Mouse (Mus musculus) embryonic facial prominence, embryonic 15.5 days (tissue): ENCODE results near the gene Fgfr3. TPM values are rescaled to one million over a fixed set of nuclear protein-coding genes. Genes with fewer than 3 reads are reported as not detected.
A peak's percentile ranks its signal among the peaks of the same experiment; 100 is the strongest.

Experiments
- ATAC-seq: fragments of 200-750 bp; cut with Nextera tagmentation; 2 replicates; pipeline ENCODE4 v1.8.0; 2017; ENCODE audit warnings: low read depth, moderate TSS enrichment; ENCODE audit not compliant: insufficient number of reproducible peaks, low FRiP score, low TSS enrichment
- H3K27ac ChIP-seq: fragments of 300-500 bp; sonication (generic); replicated peaks from 2 replicates; pipeline ENCODE4 v1.5.1; 2015; ENCODE audit warnings: mild to moderate bottlenecking, inconsistent platforms
- H3K27me3 ChIP-seq: fragments of 300-500 bp; sonication (generic); 2 replicates; pipeline ENCODE4 v1.6.1; 2015; ENCODE audit warnings: inconsistent platforms
- H3K36me3 ChIP-seq: fragments of 300-500 bp; sonication (generic); 2 replicates; pipeline ENCODE4 v1.6.1; 2015; ENCODE audit warnings: mild to moderate bottlenecking, inconsistent platforms
- H3K4me1 ChIP-seq: fragments of 300-500 bp; sonication (generic); 2 replicates; pipeline ENCODE4 v1.6.1; 2015; ENCODE audit warnings: inconsistent platforms
- H3K4me2 ChIP-seq: fragments of 300-500 bp; sonication (generic); replicated peaks from 2 replicates; pipeline ENCODE4 v1.6.1; 2015; ENCODE audit warnings: mild to moderate bottlenecking, inconsistent platforms
- H3K4me3 ChIP-seq: fragments of 300-500 bp; sonication (generic); replicated peaks from 2 replicates; pipeline ENCODE4 v1.5.1; 2015; ENCODE audit warnings: mild to moderate bottlenecking, inconsistent platforms
- H3K9ac ChIP-seq: fragments of 300-500 bp; sonication (generic); 2 replicates; pipeline ENCODE4 v1.6.1; 2015; ENCODE audit warnings: inconsistent platforms
- H3K9me3 ChIP-seq: fragments of 300-500 bp; sonication (generic); replicated peaks from 2 replicates; pipeline ENCODE4 v1.6.1; 2016; ENCODE audit warnings: inconsistent platforms
- WGBS: fragments of 180-500 bp; shearing (Covaris S2); methylation state at CpG from one replicate; pipeline ENCODE4 v1.1.7; 2015; 5-methylcytosine and 5-hydroxymethylcytosine counted together
- polyA plus RNA-seq: library from polyadenylated mRNA; unstranded; fragments of >200 nt; fragmentation: Nextera tagmentation; extraction: Ambion mirVana; gene quantifications from 2 replicates; pipeline ENCODE4 v1.2.1, GENCODE M21; 2015

The Fgfr3 gene
- polyA plus RNA-seq, 1 experiment from 2014 or later: 34.6 TPM

- peak; percentile 64; the same call in 1 of the 2 replicates for ATAC-seq
- Histone ChIP-seq H3K9me3 (no peaks in the 10 kb centered on the region), H3K4me2 (no peak overlapping the region), H3K4me1 (peaks cover 35% of the 10 kb centered on the region), H3K27ac (peak overlapping the region; percentile 71), H3K27me3 (no peaks in the 10 kb centered on the region; the same call in 1 of the 2 replicates), H3K9ac (no peak overlapping the region), H3K36me3 (no peaks in the 10 kb centered on the region), H3K4me3 (no peak overlapping the region)
- 63% methylated on average over 6 of the region's 6 CpGs for WGBS
Measured at GRCm38 (mm10) chr5:33716467-33716866, 5.0 kb upstream of the Fgfr3 start.

DNA sequence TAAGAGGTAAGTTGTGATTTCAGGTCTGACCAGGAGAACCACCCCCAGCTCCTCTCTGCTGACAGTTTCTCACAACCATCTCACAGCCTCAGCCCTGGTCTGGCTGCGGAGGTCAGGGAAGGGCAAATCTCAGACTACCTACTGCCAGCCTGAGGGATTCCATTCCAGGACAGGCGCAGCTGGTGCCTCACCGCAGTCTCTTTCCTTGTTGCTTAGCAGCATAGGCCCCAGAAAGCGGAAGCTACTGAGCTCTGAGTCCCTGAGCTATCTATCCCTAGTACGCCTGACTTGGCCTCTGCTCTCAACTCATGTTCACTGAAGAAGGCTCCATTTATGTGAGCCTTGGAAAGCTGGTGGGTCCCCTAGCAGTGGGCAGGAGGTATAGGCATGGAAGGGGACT, 3.0 kb upstream of the Fgfr3 start:
- Histone ChIP-seq H3K9ac (no peak overlapping the region), H3K36me3 (no peaks in the 10 kb centered on the region), H3K4me1 (peaks cover 49% of the 10 kb centered on the region), H3K4me2 (no peak overlapping the region), H3K27me3 (peaks cover 6% of the 10 kb centered on the region; the same call in 1 of the 2 replicates), H3K9me3 (no peaks in the 10 kb centered on the region), H3K4me3 (no peak overlapping the region), H3K27ac (0 out of 2 replicates have a peak overlapping the region, but pooled peaks have one; percentile 22)
- whole genome bisulfite sequencing: 60% methylated on average over 5 of the region's 5 CpGs
- no peak for ATAC-seq

DNA sequence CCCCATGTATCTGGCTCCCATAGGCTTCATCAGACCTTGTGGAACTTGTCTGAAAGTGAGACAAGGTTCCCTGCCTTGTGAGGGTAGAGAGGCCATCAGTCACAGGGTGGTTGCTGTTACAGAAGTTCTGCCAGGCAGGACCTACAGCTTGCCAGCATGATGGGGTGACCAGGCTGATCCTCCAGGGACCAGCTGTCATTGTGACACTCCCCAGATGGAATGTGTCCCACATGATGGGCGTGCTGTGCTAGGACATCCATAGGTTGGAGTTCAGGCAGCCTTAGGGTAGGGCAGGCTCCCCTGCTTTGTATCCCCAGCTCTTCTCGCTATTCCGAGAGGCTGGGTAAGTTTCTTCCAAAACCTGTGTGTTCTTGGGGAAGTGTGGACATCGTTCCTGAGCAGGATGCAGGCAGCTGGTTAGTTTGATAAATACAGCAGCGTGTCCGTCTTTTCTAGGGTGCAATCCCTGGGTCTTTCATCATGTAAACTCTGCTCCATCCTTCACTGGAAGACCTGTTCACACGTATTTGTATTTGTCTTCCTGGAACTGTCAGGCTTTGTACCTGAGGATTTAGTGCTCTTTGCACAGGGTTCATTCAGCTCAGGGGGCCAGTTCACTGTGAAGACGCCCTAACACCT, 503 bp upstream of the Fgfr3 start:
- ATAC-seq: no peak
- Histone ChIP-seq H3K9me3 (no peaks in the 10 kb centered on the region), H3K36me3 (no peaks in the 10 kb centered on the region), H3K4me1 (peaks cover 61% of the 10 kb centered on the region), H3K9ac (no peak overlapping the region), H3K4me2 (peak overlapping the region; percentile 98), H3K27ac (peak overlapping the region; percentile 78), H3K4me3 (peak overlapping the region; percentile 61), H3K27me3 (peaks cover 21% of the 10 kb centered on the region)
- 17% methylated on average over 8 of the region's 8 CpGs for WGBS

DNA sequence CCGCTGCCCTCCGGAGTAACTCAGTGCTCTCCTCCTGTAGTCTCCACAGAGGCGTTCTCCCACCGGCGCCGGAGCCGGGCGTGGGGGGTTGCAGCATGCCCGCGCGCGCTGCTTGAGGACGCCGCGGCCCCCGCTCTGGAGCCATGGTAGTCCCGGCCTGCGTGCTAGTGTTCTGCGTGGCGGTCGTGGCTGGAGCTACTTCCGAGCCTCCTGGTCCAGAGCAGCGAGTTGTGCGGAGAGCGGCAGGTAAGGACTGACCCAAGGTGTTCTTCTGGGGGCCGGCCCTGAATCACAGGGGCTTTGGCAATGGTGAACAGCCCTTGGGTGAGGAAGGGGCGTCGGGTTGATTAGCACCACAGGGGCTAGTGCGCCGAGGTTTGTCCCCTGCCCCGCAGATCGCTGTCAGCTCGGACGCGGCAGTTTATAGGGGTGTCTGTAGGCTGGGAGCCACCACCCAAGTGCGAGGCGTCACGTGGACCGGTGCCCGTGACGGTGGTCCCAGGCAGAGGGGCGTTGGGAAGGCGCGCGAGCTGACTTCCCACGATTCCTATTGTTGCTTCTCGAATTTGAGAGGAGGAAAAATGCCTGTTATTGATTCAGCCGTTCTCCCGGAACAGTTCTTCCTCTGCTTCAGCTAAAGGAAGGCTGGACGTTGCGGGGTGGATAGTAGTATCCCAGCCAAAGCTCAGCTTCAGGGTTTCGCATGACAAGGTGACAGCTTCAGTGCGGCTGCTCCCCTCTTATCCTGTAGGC, 968 bp downstream of the Fgfr3 start:
- Histone ChIP-seq H3K4me2 (peak overlapping the region; percentile 98), H3K4me3 (peak overlapping the region; percentile 61), H3K9ac (peak overlapping the region; percentile 57), H3K4me1 (peaks cover 58% of the 10 kb centered on the region), H3K9me3 (no peaks in the 10 kb centered on the region), H3K27me3 (peaks cover 21% of the 10 kb centered on the region), H3K27ac (peak overlapping the region; percentile 78), H3K36me3 (no peaks in the 10 kb centered on the region)
- ATAC-seq: no peak
- under 1% methylated on average over 53 of the region's 53 CpGs for WGBS

DNA sequence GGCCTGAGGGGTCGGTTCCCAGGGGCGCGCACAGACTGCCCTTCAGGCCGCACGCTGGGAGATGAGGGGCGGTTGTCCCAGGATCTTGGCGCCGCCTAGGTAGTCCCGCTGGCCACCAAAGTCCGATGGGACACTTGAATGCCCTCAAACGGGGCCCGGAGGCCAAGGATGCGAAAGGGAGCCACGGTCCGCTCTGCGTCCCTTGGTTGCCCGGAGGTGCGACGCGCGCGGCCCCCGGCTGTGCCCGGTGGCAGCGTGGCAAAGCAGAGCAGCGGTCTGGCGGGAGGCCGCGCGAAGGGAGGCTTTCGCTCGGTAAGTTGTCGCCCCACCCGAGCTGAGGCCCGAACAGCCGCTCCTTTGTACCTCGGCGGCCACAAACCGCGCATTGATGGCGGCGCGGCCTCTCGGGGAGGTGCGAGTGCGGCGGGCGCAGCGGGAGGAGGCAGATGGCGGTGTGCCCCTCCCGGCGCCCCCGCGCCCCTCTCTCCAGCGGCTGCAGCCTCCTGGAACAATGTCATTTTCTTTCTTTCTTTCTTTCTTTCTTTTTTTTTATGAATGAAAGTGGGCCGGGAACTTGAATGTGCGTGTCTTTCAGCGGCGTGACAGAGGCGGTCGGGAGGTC, 1.7 kb downstream of the Fgfr3 start:
- under 1% methylated on average over 48 of the region's 61 CpGs for WGBS
- H3K36me3 ChIP-seq: 0 out of 2 replicates have a peak, but pooled peaks cover 6% of the 10 kb centered on the region
- ATAC-seq: no peak
- no peaks in the 10 kb centered on the region for H3K9me3 ChIP-seq
- H3K4me2 ChIP-seq: peak overlapping the region; percentile 98
- 0 out of 2 replicates have a peak overlapping the region, but pooled peaks have one; percentile 28 for H3K27ac ChIP-seq
- peaks cover 21% of the 10 kb centered on the region for H3K27me3 ChIP-seq
- peaks cover 55% of the 10 kb centered on the region for H3K4me1 ChIP-seq
- peak overlapping the region; percentile 61 for H3K4me3 ChIP-seq
- peak overlapping the region; percentile 57 for H3K9ac ChIP-seq

DNA sequence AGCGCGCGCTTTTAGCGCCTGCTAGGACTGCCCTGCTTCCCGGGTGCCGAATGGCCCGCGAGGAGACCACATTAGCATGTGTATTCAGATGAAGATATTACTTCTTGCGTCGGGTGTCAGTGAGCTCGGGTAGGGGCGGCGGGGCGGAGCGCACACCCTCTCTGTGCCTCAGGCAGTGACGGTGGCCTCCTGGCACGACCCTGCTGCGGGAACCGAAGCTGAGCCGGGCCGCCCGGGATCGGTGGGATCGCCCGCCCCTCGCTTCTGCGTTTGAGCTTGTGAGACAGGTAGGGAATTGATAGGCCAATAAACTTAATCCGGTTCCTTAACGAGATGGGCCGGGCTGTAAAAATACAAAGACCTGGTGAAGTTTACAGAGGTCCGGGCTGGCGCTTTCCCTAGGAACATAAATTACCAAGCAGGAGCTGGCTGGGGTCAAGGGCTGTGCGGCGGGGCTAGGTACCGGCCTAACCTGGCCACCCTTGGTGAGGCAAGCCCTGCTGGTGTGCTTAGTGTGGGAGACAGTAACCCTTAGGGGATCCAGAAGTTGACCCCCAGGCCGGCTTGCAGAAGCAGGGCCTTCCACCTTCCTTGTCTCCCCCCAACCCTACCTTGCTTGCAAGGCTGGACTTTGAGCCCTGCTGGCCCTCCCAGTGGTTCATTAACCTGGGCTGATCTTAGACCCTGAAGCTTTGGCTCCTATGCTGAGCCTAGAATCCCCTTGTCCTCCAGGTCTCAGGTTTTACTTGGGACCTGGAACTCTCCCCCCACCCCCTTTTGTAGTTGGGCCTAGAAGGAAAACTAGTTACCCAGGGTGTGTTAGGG, 2.4 kb downstream of the Fgfr3 start:
- Histone ChIP-seq H3K36me3 (0 out of 2 replicates have a peak, but pooled peaks cover 9% of the 10 kb centered on the region), H3K27ac (no peak overlapping the region), H3K4me3 (peak overlapping the region; percentile 61), H3K9me3 (no peaks in the 10 kb centered on the region), H3K4me2 (peak overlapping the region; percentile 98), H3K9ac (no peak overlapping the region), H3K27me3 (peaks cover 21% of the 10 kb centered on the region), H3K4me1 (peaks cover 49% of the 10 kb centered on the region)
- WGBS: 7% methylated on average over 36 of the region's 36 CpGs
- no peak for ATAC-seq

- Histone ChIP-seq H3K27ac (no peak overlapping the region), H3K4me2 (no peak overlapping the region), H3K4me3 (no peak overlapping the region), H3K36me3 (peaks cover 20% of the 10 kb centered on the region), H3K4me1 (peaks cover 57% of the 10 kb centered on the region), H3K27me3 (peaks cover 21% of the 10 kb centered on the region), H3K9ac (no peak overlapping the region), H3K9me3 (no peaks in the 10 kb centered on the region)
- ATAC-seq: no peak
- 84% methylated on average over 7 of the region's 7 CpGs for WGBS
Measured at GRCm38 (mm10) chr5:33726081-33726647, 4.7 kb downstream of the Fgfr3 start.

DNA sequence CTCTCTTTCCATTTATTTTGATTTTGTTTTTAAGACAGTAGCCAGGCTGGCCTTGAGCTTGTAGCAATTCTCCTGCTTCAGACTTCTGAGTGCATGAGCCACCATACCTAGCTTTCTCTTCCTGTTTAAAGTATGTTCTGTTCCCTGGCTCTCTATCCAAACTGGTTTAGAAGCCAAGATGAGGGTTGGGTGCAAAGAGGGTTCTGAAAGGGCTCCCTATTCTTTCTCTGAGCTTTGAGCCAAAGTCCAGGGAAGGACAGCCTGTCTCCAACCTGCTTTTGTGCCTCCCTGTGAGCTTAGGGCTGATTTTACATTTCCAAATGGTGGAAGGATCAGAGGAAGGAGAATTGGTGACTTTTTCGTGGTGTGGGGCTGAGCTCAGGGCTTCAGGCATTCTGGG, 5.4 kb downstream of the Fgfr3 start:
- ATAC-seq: no peak
- WGBS: 57% methylated on average over 1 of the region's 1 CpGs
- peaks cover 21% of the 10 kb centered on the region for H3K27me3 ChIP-seq
- no peak overlapping the region for H3K9ac ChIP-seq
- no peak overlapping the region for H3K27ac ChIP-seq
- H3K4me3 ChIP-seq: no peak overlapping the region
- H3K9me3 ChIP-seq: no peaks in the 10 kb centered on the region
- peaks cover 50% of the 10 kb centered on the region for H3K4me1 ChIP-seq
- no peak overlapping the region for H3K4me2 ChIP-seq
- H3K36me3 ChIP-seq: peaks cover 27% of the 10 kb centered on the region

DNA sequence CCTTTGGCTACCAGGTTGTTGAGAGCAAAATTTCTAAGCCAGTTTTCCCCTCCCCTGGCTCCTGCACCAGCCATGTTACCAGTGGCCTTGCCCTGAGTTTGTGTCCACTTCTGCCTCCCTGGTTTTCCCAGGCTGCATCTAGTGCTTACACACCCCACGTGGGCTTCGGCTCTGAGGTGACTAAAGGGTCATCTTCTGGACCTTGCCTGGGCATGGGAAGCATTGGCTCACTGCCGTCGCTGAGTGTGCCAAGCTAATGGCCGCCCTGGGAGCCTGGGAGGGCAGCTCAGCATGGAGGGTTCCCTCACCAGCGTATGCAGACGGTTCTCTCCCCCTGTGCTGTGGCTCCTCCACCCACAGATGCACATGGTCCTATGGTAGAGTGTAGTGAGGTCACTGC, 7.4 kb downstream of the Fgfr3 start:
- 79% methylated on average over 7 of the region's 7 CpGs for WGBS
- peaks cover 11% of the 10 kb centered on the region for H3K27me3 ChIP-seq
- ATAC-seq: no peak
- H3K36me3 ChIP-seq: peaks cover 46% of the 10 kb centered on the region
- no peak overlapping the region for H3K27ac ChIP-seq
- H3K9ac ChIP-seq: no peak overlapping the region
- peaks cover 32% of the 10 kb centered on the region for H3K4me1 ChIP-seq
- no peak overlapping the region for H3K4me3 ChIP-seq
- no peak overlapping the region for H3K4me2 ChIP-seq
- H3K9me3 ChIP-seq: no peaks in the 10 kb centered on the region

DNA sequence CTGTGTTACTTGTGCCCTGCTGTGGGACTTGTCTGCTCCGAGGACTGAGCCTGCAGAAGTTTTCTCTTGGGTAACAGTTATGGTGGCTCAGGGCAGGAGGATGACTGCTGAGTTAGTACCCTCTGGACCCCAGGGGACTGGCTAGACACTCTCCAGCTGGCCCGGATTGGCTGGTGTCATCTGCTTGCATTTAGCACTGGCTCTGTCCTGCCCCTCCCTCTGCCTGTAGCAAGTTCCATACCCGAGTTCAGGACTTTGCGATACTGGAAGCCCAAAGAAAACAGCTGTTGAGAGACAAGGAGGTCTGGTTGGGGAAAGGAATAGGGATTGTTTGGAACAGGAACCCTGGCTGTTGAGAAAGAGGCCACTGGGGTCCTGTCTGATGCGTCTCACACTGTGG, 9.0 kb downstream of the Fgfr3 start:
- H3K27ac ChIP-seq: no peak overlapping the region
- no peak for ATAC-seq
- no peaks in the 10 kb centered on the region for H3K27me3 ChIP-seq
- H3K36me3 ChIP-seq: peaks cover 63% of the 10 kb centered on the region
- H3K9ac ChIP-seq: no peak overlapping the region
- WGBS: 27% methylated on average over 5 of the region's 5 CpGs
- H3K4me2 ChIP-seq: no peak overlapping the region
- H3K4me3 ChIP-seq: no peak overlapping the region
- H3K4me1 ChIP-seq: peaks cover 25% of the 10 kb centered on the region
- no peaks in the 10 kb centered on the region for H3K9me3 ChIP-seq
